Mouse (Mus musculus): ENCODE measurements around the gene Col3a1.

- no peak for TF ChIP-seq CTCF (IDR thresholded peaks at IDR 0.05)
- no peak for TF ChIP-seq EP300 (IDR thresholded peaks at IDR 0.05)
These were observed 2.3 kb upstream of the Col3a1 start for GRCm38 (mm10) chr1:45309015-45309414.

Data from lung, postnatal 0 days (tissue).